Mouse (Mus musculus) thymus, adult 18-20 months (tissue): ENCODE results near the gene Gm2115.
A peak's percentile ranks its signal among the peaks of the same experiment; 100 is the strongest.

Source experiments
- DNase-seq, 2 experiments: peaks; one replicate each; pipeline ENCODE4 v3.0.0; 2022; ENCODE audit warnings: mixed read lengths in 2 of 2

Gene Gm2115

GRCm38 (mm10) chr7:84586360-84587100 is 57.8 kb downstream of the Gm2115 start:
- DNase-seq = no peak

DNA sequence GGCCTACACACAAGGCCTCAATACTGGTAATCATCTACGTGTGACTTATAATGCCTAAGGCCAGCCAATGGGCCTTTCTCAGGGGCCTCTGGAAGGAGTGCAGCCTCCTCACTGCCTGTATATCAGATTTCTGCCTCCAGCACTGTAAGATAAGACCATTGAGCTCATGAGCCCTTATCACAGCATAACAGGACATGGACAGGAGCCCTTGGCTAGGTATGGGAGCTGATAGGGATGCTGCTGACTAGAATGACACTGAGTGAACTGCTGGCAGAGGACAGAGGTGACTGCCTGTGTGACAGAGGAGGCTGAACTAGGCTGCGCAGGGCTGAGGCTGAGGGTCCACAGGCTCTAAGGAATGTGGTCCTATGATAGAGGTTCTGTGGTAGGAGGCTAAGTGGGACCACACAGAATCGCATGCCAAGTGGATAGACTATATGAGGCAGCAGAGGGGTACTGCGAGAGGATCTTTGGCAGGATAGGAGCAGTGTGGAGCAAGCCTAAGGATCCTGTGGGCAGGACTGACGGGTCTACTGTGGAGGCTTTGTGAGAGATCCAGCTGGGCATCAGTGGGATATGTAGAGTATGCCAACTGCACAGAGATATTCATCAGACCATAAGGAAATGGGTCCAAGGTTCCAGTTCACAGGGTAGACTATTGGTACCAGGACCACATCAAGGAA is 58.5 kb downstream of the Gm2115 start:
- no peak for DNase-seq

- no peak for DNase-seq
Observed at GRCm38 (mm10) chr7:84590622-84591021, 61.9 kb downstream of the Gm2115 start.

GRCm38 (mm10) chr7:84591347-84591746 is 62.6 kb downstream of the Gm2115 start:
- no peak for DNase-seq

DNA sequence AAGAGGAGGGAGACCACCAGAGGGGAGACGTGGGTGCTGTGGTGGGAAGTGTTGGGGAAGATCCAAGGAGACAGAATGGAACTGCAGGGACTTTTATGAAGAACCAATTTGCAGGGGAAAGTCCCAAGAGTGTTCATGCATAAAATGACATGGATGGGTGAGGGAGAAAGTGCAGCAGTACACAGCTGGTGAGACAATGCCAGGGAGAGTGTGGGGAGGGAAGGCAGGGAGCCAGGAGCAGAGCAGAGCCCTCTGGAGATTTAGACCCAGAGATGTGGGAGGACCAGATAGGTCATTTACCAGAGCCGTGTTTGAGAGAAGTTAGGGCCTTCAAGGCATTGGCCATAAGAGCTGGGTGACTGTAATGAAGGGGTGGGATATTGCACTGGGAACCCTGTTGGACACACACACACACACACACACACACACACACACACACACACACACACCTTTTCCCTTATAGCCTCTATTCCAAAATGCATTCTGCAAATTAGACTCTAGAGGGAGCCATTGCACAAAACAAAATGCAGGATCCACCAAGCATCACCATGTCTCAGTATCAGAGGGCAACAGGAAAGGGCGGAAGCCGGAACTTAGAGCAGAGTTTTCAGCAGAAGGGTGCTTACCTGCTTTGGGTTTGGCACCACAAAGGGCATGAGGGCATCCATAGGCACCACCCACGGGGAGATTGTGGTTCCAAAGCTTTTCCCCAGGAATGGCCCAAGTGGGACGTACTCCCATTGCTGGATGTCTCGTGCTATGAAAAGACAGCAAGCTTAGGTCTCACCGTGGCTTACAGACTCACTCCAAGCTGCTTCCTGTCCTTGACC is 65.5 kb downstream of the Gm2115 start:
- DNase-seq = peak; percentile 7 to 30

DNA sequence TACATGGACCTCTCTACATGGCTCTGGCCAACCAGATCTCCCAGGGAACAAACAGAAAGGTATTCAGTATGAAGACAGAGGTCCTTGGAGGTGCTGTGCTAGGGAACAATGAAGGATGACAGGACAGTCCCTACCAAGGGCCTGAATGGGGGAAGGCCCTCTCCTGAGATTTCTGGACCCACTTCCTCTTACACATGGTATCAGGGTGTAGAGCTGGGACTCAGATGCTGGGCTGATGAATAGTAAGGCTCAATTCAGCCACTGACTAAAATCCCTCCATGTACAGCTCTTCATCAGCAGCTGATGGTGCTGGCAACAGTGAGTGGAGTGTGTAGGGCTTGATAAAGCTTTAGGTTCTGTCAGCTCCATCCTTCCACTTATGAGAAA is 66.2 kb downstream of the Gm2115 start:
- no peak for DNase-seq

DNA sequence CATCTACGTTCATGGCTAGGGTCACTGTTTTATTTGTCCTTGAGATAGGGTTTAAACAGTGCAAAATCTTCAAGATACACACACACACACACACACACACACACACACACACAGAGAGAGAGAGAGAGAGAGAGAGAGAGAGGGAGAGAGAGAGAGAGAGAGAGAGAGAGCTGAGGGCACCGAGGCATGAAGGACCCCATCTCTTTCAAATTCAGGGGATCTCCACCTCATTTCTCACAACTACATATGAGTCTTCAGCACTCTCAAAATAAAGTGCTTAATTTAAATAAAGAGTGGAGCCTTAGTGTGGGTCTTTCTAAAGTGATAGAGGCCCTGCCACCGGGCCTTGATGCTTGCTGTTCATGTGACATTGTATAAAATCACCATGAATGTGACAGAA is 67.2 kb downstream of the Gm2115 start:
- no peak for DNase-seq

GRCm38 (mm10) chr7:84596633-84597032 is 67.9 kb downstream of the Gm2115 start:
- no peak for DNase-seq

- DNase-seq = no peak
Observed at GRCm38 (mm10) chr7:84600631-84601030, 71.9 kb downstream of the Gm2115 start.

- DNase-seq = no peak
Observed at GRCm38 (mm10) chr7:84601331-84601730, 72.6 kb downstream of the Gm2115 start.

DNA sequence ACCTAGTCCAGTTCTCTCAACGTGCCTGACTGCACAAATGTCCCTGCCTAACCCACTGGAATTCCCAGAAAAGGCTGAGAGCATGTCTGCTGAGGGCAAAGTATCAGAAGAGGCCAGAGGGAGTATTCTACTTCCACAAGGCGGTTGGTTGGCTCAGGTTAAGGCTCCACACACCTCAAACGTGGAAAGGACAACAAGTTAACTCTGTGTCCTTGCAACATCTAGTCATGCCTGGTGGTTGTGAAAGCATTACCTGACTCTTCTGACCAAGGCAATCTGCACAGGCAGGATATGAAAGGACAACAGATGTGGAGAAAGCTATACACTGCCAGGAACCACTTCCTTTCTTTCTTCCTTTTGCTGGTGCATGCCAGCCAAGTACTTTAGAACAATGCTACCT is 75.7 kb downstream of the Gm2115 start:
- DNase-seq = no peak

DNA sequence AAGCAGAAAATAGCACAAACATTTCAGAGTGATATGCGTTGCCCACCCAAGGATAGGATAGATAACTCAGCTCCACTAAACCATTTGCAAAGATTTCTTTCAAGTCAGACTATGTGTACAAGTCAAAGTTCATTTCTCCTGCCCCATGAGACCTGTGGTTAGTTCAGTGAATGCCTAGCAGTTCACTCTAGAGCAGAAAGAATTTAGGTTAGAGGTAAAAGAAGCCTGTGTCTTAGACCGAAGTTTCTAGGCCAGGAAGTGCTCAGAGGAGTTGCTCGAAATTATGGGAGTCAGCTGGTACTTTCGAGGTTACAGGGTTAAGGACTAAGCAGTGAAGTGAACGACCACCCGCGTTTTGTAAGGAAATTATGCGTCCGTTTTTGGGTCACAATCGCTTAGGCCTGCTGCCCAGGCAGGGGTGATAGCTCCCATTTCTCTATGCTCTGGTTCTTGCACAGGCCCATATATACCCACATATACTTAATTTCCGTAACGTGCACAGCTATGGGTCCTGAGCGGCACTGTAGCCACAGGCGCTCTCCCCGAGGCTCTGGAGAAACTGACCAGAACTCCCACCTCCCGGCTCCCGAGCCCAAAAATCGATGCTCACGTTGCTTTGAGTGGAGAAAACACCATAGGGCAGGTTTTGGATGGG is 76.4 kb downstream of the Gm2115 start:
- DNase-seq = no peak

DNA sequence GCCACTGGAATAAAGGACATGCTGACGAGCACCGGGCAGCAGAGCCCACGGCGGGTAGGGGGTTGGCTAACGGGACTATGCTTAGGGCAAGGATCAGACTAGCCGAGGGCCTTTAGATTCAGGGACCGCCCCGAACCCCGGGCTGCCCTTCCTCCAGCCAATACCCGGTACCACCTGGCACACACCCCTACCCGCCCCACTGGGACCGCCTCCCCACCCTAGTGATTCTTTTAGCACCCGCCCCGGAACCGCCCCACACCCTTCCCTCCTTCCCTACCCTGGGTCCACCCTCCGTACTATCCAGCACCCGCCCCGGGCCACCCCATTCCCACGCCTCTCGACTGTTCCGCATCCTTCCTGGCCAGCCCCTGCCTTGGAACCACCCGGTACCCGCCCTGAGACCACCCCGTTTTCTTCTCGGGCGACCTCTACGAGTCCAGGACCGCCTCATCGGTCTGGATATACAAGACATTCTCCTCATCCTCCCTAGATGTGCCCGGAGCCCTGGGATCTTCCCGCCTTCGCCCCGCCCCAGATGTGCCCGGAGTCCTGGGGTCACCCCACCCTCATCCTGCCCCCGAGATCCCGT is 77.0 kb downstream of the Gm2115 start:
- peak; percentile 31 to 43 for DNase-seq

GRCm38 (mm10) chr7:84606293-84606749 is 77.6 kb downstream of the Gm2115 start, which contains the start of gene Fah:
TSS of gene Fah (minus strand) at chr7:84606722.
- DNase-seq = no peak

DNA sequence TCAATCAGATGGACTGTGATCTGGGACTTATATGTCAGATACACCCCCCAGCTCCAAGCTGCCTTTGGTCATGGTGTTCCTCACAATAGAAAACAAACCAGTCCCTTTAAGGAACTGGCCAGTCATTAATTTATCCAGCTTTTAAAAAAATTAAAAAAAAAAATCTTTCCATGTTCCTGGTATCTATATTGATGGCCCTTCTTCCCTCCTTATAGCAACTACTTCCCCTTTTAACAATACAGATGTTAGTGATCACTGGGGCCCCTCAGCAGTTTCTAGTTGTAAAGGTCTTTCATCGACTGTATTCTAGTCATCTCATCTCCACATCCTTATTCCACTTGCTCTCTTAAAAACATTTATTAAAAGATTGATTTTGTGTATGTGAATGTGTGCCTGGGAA is 82.9 kb downstream of the Gm2115 start:
- DNase-seq = no peak

DNA sequence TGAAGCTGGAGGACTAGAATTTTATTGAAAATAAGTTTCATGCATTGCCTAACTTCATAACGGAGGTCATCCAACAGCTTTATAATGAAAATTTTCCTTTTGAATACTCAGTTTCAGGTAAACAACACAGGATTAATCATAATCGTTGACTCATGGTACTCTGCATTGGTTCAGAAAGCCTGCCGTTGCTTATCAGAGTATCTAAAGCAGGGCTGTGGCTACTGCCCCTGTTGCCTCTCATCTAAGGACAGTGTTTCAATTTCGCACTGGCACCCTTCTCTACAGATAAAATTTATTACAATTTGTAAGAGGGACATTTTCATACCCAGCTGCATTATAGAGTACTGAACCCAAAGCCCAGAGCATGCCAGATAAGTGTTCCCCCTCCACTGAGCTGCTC is 83.7 kb downstream of the Gm2115 start:
- no peak for DNase-seq

GRCm38 (mm10) chr7:84618951-84619350 is 90.2 kb downstream of the Gm2115 start:
- DNase-seq = no peak

GRCm38 (mm10) chr7:84620956-84621355 is 92.2 kb downstream of the Gm2115 start:
- DNase-seq = no peak

- DNase-seq = no peak
Observed at GRCm38 (mm10) chr7:84623718-84624117, 95.0 kb downstream of the Gm2115 start.

- DNase-seq = no peak
Observed at GRCm38 (mm10) chr7:84631878-84632277, 103.1 kb downstream of the Gm2115 start.
